Mouse (Mus musculus): Measurements from ENCODE around the gene Trmu. TPM values are rescaled to one million over a fixed set of nuclear protein-coding genes. Genes with fewer than 3 reads are reported as not detected.

Gene Trmu
- polyA plus RNA-seq (2014; fragmentation: Illumina TruSeq; extraction: RNeasy Lipid Tissue Mini Kit (QIAGEN cat#74804); ENCODE audit: low read depth, low replicate concordance) = 6.9 TPM

GRCm38 (mm10) chr15:85878848-85879497 lies at the start of gene Trmu:
Gene Trmu (plus strand): TSS chr15:85879312.

GRCm38 (mm10) chr15:85831954-85832590 lies 47.0 kb upstream of the Trmu start, which contains the start of gene Ttc38:
Gene Ttc38 (plus strand): TSS chr15:85832306.

DNA sequence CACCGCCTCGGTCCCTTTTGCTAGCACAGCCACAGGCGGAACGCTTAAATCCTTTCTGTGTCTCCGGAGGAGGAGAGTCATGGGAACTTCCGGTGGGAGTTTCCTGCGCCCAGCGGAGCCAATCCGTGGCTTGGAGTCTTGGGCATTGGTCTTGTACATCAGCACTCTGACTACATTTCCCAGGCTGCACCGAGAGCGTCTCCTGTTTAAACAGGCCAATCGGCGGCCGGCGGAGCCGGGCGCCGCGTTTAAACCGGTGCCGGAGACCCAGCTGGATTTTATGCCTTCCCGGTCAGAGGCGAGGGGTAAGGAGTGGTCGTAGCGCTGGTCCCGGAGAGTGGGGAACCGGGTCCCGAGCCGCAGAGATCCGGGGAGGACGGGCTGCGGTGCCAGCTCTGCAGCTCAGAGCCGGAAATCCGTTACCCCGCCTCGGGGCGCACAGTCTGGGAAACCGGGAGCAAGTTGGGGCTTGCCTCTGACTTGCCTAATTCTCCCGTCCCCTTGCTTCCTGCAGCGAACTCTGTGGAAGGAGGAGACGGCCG lies 19.6 kb upstream of the Trmu start, which contains the start of gene Gtse1:
Gtse1 (plus strand) TSS at position 256 of the 542 bp plus-strand sequence.

Other genes starting within 250 kb of the Trmu start
- 31.2 TPM for gene Ppara, start 144.3 kb upstream of the Trmu start, polyA plus RNA-seq (2014; fragmentation: Illumina TruSeq; extraction: RNeasy Lipid Tissue Mini Kit (QIAGEN cat#74804); ENCODE audit: low read depth, low replicate concordance)
- 1.5 TPM for gene Cdpf1, start 67.6 kb upstream of the Trmu start, polyA plus RNA-seq (2014; fragmentation: Illumina TruSeq; extraction: RNeasy Lipid Tissue Mini Kit (QIAGEN cat#74804); ENCODE audit: low read depth, low replicate concordance)
- not detected for gene Pkdrej, start 57.6 kb upstream of the Trmu start, polyA plus RNA-seq (2014; fragmentation: Illumina TruSeq; extraction: RNeasy Lipid Tissue Mini Kit (QIAGEN cat#74804); ENCODE audit: low read depth, low replicate concordance)
- gene Ttc38, start 47.0 kb upstream of the Trmu start, polyA plus RNA-seq (2014; fragmentation: Illumina TruSeq; extraction: RNeasy Lipid Tissue Mini Kit (QIAGEN cat#74804); ENCODE audit: low read depth, low replicate concordance) = 22.6 TPM
- gene Gtse1, start 19.6 kb upstream of the Trmu start, polyA plus RNA-seq (2014; fragmentation: Illumina TruSeq; extraction: RNeasy Lipid Tissue Mini Kit (QIAGEN cat#74804); ENCODE audit: low read depth, low replicate concordance) = not detected
- gene Celsr1, start 154.5 kb downstream of the Trmu start, polyA plus RNA-seq (2014; fragmentation: Illumina TruSeq; extraction: RNeasy Lipid Tissue Mini Kit (QIAGEN cat#74804); ENCODE audit: low read depth, low replicate concordance) = 0.93 TPM
- gene Gramd4, start 178.4 kb downstream of the Trmu start, polyA plus RNA-seq (2014; fragmentation: Illumina TruSeq; extraction: RNeasy Lipid Tissue Mini Kit (QIAGEN cat#74804); ENCODE audit: low read depth, low replicate concordance) = 0.66 TPM

Data from liver, adult 10 weeks (tissue).